Mouse (Mus musculus): ENCODE results near the gene Pakap. TPM values are rescaled to one million over a fixed set of nuclear protein-coding genes. Genes with fewer than 3 reads are reported as not detected.

The Pakap gene
- total RNA-seq, 2 experiments from 2014 or later = 1.2 TPM; not detected in 1

DNA sequence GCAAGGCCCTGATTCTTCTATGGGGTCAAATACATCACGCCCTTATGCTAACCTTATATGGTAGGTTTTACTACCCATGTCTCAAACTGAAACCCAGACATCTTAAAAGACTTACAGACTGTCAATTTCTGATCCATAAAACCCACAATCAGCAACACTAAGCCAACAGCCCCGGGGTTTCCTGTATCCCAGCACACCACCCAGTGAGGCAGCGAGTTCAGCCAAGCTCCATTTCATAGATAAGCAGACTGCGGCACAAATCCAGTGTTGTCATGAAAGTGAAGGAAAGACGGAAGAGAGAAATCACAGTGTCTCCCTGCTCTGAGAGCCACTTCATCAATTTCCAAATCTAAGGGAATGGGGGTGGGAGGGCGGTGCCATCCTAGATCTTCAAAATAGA lies 50.8 kb downstream of the Pakap start:
- no peak for ATAC-seq (replicated peaks; ENCODE audit: low FRiP score, poor library complexity, severe bottlenecking)

- no peak for ATAC-seq (replicated peaks; ENCODE audit: low FRiP score, poor library complexity, severe bottlenecking)
Measured at GRCm38 (mm10) chr4:57622816-57623215, 54.8 kb downstream of the Pakap start.

DNA sequence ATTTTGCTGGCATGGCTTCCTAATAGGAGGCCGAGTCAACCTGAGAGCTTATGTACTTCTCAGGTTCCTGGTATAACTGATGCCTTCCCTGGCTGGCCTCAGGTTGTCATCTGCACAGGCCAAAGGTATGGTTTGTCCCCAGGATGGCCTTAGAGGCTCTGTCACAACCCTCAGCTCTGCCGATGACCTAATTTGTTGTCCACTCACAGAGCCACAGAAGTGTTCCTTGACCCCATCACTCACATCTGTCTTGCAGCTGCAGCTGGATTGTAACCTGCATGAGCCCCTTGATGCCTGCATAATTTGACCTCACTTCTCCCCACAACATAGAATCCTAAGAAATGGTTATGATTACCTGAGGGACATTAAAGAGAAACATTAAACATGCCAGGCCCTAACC lies 56.8 kb downstream of the Pakap start:
- no peak for ATAC-seq (replicated peaks; ENCODE audit: low FRiP score, poor library complexity, severe bottlenecking)

DNA sequence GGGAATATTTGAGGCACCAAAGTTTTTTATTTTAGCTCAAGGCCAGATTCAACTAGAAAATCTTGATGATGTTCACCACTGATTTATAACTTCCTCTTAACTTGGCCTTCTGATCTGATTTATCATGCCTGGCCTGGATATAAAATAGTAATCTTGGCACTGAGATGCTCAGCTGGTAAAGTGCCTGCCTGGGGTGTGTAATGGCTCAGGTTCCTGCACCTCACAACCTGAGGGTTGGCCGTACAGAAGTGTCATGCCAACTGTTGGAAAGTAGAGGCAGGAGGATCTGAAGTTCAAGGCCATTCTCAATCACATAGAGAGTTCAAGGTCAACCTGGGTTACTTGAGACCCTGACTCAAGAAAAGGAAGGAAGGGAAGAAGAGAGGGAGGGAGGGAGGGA lies 57.3 kb downstream of the Pakap start:
- ATAC-seq (replicated peaks; ENCODE audit: low FRiP score, poor library complexity, severe bottlenecking) = no peak

DNA sequence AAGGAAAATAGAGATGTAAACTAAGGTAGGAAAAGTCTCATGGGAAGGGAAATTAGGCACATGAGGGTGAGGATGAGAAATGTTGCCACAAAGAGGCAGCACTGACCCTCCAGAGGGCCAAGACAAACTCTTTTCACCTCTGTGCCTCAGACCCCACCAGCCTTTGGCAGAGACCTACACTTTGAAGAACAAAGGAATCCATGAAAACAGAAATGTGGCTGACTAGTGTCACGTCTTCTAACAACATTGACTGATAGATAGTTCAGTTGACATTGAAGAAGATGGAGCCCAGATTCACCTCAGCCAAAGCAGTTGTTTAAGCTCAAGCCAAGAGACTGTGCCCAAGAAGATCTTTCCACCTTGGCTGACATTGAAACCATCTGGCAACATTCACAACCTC lies 57.8 kb downstream of the Pakap start:
- no peak for ATAC-seq (replicated peaks; ENCODE audit: low FRiP score, poor library complexity, severe bottlenecking)

DNA sequence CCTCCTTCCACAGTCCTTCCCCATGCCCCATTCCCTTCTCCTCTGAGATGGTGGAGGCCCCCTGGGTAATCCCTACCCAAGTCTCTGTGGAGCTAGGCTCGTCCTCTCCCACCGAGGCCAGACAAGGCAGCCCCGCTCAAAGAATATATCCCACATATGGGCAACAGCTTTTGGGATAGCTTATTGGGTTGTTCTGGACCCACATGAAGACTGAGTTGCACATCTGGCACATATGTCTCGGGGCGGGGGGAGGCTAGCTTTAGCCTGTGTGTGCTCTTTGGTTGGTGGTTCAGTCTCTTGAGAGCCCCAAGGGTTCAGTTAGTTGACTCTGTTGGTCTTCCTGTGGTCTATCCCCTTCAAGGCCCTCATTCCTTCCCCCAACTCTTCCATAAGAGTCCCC lies 58.9 kb downstream of the Pakap start:
- no peak for ATAC-seq (replicated peaks; ENCODE audit: low FRiP score, poor library complexity, severe bottlenecking)

DNA sequence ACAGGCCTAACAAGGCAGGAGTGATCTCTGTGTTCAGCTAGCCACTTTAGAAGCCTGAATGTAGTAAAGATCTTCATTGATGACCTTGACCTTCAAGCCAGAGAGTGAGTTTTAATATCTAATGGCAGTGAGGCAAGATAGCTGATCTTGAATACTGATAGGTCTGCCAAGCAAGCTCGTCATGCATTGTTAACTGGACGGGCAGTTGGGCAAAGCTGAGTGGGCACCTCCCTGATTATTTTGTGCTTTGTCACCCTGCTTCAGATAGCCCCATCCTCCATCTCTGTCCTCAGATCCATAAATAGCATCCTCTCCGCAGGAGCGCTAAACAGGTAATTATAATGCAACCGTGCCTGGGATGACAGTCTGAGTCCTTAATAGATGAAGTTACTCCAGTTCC lies 64.4 kb downstream of the Pakap start:
- no peak for ATAC-seq (replicated peaks; ENCODE audit: low FRiP score, poor library complexity, severe bottlenecking)

- no peak for ATAC-seq (replicated peaks; ENCODE audit: low FRiP score, poor library complexity, severe bottlenecking)
Measured at GRCm38 (mm10) chr4:57633052-57633451, 65.1 kb downstream of the Pakap start.

GRCm38 (mm10) chr4:57634956-57635355 lies 67.0 kb downstream of the Pakap start:
- ATAC-seq (replicated peaks; ENCODE audit: low FRiP score, poor library complexity, severe bottlenecking) = no peak

- no peak for ATAC-seq (replicated peaks; ENCODE audit: low FRiP score, poor library complexity, severe bottlenecking)
Measured at GRCm38 (mm10) chr4:57636782-57637482, 69.0 kb downstream of the Pakap start.

- ATAC-seq (replicated peaks; ENCODE audit: low FRiP score, poor library complexity, severe bottlenecking) = no peak
Measured at GRCm38 (mm10) chr4:57637636-57638386, 69.8 kb downstream of the Pakap start.

DNA sequence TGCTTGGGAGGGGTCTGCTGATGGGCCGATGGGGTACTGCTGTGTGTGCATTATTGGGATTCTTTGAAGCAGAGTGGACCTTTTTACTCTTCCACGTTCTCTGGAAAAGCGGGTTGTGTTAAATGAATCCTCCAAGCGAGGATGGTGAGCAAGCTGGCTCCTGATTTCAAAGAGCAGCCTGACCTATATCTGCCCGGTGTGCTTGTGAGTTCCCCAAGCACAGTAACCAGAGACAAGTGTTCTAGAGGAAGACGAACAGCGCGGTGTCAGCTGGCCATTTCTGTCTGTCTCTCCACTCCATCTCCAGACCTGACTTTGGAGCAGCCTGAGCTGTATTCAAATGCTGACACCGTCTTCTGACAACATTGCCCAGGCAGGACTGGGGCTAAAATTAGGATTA lies 71.0 kb downstream of the Pakap start:
- no peak for ATAC-seq (replicated peaks; ENCODE audit: low FRiP score, poor library complexity, severe bottlenecking)

DNA sequence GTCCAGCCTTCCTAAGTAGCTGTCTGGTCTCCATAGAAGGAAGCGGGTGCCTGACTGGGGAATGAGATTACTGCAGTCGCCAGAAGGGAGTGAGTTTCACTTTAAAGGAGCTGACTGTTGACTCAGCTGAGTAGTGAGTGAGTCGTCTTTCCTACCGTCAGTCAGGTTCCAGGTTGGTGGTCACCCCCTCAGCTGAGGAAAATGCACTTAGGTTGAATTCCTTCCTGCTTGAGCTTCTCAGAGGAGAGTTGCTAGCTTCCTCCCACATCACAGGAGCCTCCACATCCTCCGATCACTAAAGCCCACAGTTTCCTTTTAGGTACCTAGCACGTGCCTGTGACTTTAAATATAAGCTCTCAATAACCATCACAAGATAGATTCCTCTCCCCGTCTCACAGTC lies 72.2 kb downstream of the Pakap start:
- no peak for ATAC-seq (replicated peaks; ENCODE audit: low FRiP score, poor library complexity, severe bottlenecking)

- no peak for ATAC-seq (replicated peaks; ENCODE audit: low FRiP score, poor library complexity, severe bottlenecking)
Measured at GRCm38 (mm10) chr4:57640971-57641370, 73.0 kb downstream of the Pakap start.

DNA sequence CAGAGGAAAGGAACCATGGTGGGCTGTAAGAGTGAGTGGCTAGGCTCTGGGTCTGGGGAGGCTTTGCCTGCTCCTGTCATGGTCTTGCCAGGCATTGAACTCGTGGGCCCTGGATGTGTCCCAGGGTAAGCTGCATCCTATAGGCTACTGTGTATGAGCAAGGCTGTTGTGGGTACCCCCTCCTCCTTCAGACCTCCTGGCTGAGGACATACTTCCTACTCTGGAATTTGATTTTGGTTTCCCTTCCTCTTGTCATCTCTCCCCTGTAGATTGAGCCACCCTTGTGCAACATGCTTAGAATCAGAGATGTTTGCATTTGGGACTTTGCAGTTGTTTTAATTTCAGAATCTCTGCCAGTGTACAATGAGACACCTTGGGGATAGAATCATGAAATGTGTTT lies 83.0 kb downstream of the Pakap start:
- no peak for ATAC-seq (replicated peaks; ENCODE audit: low FRiP score, poor library complexity, severe bottlenecking)

GRCm38 (mm10) chr4:57651547-57651946 lies 83.6 kb downstream of the Pakap start:
- ATAC-seq (replicated peaks; ENCODE audit: low FRiP score, poor library complexity, severe bottlenecking) = no peak

- ATAC-seq (replicated peaks; ENCODE audit: low FRiP score, poor library complexity, severe bottlenecking) = no peak
Measured at GRCm38 (mm10) chr4:57652185-57652904, 84.4 kb downstream of the Pakap start.

DNA sequence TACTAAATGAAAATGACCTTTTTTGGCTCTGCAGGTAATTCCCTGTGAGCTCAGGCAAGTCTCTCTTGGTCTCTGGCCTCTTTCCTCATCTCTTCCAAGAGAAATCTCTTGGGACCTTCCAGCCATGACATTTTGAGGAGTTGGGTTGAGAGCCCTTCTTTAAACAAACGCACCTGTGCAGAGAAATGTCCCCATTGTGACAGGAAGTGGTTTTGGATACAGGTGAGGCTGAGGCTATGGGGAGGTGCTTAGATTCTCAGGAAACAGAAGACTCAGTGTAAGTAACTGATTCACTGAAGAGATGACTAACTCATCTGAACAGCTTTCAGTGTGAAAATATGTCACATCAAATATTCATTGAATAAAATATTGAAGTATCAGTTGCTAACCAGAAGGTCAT lies 88.0 kb downstream of the Pakap start:
- ATAC-seq (replicated peaks; ENCODE audit: low FRiP score, poor library complexity, severe bottlenecking) = no peak

- no peak for ATAC-seq (replicated peaks; ENCODE audit: low FRiP score, poor library complexity, severe bottlenecking)
Measured at GRCm38 (mm10) chr4:57656388-57656787, 88.4 kb downstream of the Pakap start.

DNA sequence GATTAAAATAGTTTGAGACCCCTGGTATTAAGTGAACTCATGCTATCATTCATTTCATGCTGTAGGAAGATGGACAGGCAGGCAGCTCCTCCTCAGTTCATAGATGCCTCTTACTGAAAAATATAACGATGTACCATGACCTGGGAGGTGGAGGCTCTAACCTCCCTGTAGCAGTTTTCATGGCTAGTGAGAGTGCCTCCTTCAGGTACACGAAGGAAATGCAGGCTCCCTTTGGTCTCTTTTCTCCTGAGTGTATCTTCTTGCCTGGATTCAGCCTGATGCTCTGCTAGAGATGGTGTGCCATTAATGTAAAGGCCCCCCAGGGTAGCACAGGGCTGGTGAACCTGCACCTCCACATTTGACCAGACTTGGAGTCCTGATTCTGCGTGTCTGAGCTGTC lies 88.9 kb downstream of the Pakap start:
- ATAC-seq (replicated peaks; ENCODE audit: low FRiP score, poor library complexity, severe bottlenecking) = no peak

DNA sequence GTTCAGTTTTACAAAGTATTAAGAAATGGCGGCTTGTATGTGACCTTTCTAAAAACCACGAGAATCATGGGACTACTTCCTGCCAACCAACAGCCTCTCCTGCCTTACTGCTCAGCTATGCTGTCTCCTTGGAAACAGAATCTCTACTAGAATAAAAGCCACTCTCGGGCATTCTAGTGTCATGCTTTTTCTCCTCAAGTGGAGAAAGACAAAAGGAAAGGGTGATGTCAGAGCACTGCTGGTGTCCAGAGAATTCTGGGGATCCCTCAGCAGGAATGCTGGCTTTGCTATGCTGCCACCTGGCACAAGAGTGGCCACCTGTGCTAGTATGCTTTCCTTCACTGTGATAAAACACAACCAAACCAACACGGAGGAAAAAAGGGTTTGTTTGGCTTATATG lies 92.5 kb downstream of the Pakap start:
- ATAC-seq (replicated peaks; ENCODE audit: low FRiP score, poor library complexity, severe bottlenecking) = no peak

Measured in erythroid progenitor cell, adult 5-6 weeks (primary cell).